Mouse (Mus musculus) brain, embryonic 14.5 days (tissue): ENCODE results near the gene Oca2. TPM values are rescaled to one million over a fixed set of nuclear protein-coding genes. Genes with fewer than 3 reads are reported as not detected.

Source experiments
- DNase-seq: peaks from one replicate; pipeline ENCODE4 v3.0.0-alpha.2; 2011; ENCODE audit warnings: low read depth
- CTCF ChIP-seq: fragments of 200-500 bp; IDR thresholded peaks from 2 replicates; pipeline ENCODE4 v1.5.1; 2012; ENCODE audit warnings: inconsistent platforms, mild to moderate bottlenecking, moderate library complexity, borderline replicate concordance; ENCODE audit not compliant: insufficient read depth, insufficient read length; ENCODE audit errors: extremely low read depth
- POLR2A ChIP-seq: fragments of 200-500 bp; IDR thresholded peaks from 2 replicates; pipeline ENCODE4 v1.6.1; 2012; ENCODE audit warnings: mild to moderate bottlenecking, inconsistent platforms, borderline replicate concordance; ENCODE audit not compliant: poor library complexity, insufficient read depth, insufficient read length, severe bottlenecking; ENCODE audit errors: extremely low read depth
- polyA plus RNA-seq: library from polyadenylated mRNA; depleted of rRNA; stranded (reverse); fragments of >200 nt; gene quantifications from 2 replicates; pipeline ENCODE4 v1.2.3, GENCODE M21; 2012

Gene Oca2
- polyA plus RNA-seq, 1 experiment = 0.67 TPM

DNA sequence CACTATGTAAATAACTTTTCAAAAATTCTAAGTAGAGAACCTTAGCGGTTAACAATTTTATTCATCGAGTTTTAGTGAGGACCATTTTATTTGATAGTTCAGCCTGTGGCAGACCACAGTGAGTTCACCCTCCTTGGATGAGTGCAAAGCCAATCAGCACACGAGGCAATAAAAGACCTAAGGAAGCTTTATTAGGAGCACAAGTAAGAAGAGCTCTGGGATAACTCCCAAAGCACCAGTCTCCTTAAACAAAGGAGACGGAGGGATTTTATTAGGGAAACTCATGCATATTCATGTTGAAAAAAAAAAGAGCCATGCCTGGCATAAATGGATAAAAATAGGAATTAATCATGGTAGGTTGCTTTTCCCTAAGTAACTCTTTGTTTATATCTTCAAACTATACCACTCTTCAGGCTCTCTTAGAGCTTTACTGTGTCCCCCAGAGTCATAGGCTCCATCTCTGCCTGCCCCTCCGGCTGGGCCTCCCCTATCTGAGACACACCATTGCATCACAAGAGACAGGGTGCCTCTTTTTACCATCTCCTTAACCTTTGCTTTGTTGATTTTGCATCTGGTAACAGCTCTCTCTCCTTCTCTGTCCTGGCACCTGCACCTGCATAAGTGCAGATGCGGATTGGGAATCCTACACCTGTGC lies 178.7 kb downstream of the Oca2 start:
- peak; percentile 78 for DNase-seq
- TF ChIP-seq POLR2A (no peak), CTCF (no peak)

DNA sequence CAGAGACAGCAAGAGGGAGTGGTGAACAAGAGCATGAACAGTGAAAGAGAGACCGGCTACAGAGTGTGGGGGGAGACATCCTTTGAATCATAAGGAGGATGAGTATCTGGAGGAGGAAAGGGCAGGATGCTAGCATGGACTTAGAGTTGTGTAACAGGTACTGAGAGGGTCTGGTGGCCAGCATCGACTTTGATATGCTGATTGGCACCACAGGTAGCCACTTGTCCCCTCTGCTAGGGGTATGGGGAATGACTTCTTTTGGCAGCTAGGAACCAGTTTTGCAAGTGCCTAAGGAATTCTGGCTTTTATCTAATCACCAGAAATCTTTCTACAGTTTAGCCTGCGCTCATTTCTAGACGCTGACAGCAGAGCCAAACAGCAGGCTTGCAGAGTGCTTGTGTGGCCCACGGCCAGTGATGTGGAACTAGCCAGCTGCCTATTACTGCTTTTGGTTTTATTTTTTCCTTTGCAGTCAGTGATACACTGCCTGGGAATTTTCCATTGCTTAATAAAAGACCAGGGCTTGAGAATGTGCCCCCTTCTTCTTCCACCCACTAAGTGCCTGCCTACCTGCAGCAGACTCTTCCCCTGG lies 179.8 kb downstream of the Oca2 start:
- peak; percentile 61 for DNase-seq
- TF ChIP-seq CTCF (no peak), POLR2A (no peak)

DNA sequence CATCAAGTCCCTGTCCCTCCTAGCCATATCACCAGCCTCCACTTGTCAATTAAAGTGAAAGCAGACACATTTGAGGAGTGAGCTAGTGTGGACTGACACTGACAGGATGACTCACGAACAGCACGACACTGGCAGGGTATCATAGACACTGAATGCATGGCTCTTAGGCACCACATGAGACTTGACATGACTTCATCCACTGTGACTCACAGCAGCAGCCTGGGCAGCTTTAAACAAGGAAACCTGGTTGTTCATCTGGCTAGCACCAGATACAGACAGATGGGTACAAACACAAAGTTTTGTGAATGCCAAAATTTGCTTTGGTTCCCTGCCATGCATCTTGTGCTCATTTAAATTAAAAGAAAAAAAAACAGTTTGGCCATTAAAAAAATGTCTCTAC lies 182.4 kb downstream of the Oca2 start:
- TF ChIP-seq POLR2A (no peak), CTCF (no peak)
- DNase-seq = peak; percentile 64

DNA sequence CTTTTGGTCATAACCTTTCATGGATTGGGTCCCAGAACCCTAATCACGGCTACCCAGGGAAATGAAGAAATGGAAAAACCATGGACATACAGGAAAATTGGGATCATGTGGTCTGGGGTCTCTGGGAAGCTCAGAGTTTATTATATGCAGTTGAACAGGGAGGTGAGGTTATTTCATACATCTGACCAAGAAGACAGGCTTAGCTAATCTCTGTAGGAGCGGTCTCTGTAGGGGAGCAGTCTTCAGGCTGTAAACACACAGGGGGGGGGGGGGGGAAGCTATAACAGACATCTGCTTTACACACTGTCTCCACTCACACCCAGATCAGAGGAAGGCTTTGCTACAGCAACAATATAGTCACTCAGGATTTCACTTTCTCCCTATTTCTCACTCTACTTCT lies 184.0 kb downstream of the Oca2 start:
- no peak for DNase-seq
- TF ChIP-seq CTCF = no peak
- no peak for TF ChIP-seq POLR2A

DNA sequence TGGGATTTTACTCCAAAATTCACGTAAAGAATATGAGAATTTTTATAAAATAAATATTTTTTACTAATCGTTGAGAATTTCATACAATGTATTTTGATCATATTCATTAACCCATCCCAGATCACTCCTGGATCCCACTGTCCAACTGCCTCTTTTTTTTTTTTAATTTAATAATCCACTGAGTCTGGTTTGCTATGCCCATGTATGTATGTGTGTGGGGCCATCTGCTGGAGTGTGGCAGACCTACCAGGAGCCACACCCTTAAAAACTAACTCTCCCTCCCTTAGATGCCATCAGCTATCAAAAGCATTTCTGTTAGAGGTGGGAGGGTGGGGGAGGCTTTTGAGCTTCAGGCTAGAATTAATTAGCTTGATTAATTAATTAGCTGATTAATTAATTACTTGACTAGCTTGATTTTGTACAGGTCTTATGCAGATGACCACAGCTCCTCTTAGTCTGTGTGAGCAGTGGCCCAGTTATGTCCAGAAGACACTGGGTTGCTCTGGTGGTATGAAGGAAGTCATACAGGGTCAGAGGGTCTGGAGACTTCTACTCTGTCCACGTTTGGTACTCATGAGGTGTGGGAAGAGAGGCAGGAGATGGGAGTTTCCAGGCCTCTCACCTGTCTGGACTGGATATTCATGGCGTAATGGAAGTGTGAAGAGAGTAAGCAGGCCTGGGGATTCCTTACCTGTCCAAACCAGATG lies 221.4 kb downstream of the Oca2 start:
- TF ChIP-seq POLR2A = no peak
- TF ChIP-seq CTCF = peak; percentile 15; the same call in 1 of the 2 replicates

DNA sequence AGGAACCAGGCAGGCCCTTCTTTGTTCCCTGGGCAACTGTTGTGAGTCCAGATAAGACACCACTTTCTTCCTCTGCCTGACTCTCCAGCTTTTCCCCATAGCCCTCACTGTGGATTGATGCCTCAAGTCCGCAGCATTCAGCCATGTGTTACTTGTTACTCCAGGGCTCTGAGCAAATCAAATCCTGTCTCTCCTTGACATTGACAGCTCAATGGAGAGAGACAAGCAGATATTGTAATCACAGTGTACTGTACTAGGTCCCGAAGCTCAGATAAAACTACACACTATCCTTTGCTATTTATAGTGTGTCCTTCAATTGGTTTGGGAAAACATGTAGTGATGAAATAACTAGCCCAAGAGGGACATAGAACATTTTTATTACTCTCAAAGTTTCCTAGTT lies 258.7 kb downstream of the Oca2 start:
- no peak for DNase-seq
- TF ChIP-seq POLR2A = no peak
- no peak for TF ChIP-seq CTCF

More for the DNA sequence above, 221.4 kb downstream of the Oca2 start:
- peak; percentile 3 for DNase-seq

DNA sequence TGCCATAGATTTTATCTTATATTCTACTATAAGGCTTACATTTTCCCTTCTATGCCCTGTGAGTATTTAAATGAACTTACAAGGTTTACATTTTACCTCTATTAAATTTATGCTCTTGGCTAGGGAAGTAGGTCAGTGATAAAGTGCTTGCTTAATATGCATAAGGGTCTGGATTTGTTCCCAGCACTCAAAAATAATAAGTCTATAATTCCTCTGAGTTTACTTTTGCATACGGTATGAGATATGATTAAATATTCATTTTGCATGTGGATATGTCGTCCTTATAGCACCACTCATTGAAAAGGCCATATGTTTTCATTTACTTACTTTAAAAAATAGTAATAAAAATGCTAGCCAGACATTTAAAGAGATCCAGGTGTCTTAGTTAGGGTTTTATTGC lies 259.8 kb downstream of the Oca2 start:
- DNase-seq = no peak
- no peak for TF ChIP-seq POLR2A
- TF ChIP-seq CTCF = no peak

DNA sequence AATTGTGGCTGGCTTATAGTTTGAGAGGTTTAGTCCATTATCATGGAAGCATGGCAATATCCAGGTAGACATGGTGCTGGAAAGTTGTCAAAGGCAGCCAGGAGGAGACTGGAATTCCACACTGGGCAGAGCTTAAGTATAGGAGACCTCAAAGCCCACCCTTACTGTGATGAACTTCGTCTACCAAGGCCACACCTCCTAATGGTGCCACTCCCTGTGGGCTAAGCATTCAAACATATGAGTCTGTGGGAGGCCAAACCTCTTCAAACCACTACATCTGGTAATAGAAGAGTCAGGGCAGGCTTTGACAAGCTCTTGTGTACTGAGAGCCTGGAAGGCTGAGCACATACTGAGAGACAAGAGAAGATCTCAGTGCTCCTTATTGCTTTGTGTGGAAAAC lies 260.2 kb downstream of the Oca2 start:
- TF ChIP-seq POLR2A = no peak
- DNase-seq = no peak

DNA sequence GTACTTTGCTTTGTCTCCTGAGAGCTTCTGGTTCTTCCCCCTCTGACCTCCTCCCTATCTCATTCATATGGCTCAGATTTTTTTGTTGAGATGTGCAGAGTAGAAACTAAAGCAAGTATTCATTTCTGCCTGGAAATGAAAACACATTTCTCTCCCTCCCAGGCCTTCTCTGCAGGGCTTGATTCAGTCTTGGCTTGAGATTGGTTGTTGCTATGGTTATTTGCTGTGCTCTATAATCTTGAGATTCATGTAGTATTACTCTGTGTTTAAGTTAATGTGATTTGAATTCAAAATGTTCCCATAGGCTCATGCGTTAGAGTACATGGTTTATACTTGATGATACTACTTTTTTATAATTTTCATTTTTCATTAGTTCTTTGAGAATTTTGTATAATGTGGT lies 260.9 kb downstream of the Oca2 start:
- peak; percentile 46 for DNase-seq

DNA sequence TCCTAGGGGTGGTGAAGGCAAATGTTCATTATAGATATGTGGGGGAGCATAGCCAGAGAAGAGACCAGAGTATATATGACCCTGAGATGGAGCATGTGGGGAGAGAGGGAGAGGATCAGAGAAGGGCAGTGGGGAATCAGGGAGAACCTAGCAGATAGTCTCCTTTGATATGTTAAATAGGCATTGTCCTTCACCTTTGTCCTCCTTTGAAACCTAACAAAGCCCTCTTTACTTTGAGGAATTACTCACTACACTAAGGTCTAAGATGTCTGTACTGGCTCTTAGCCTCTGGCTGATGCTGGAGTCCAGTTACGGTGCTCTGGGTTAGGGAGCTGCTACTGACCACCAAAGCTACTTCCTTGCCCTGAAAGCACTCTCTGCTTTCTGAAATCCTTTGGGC lies 279.0 kb downstream of the Oca2 start:
- TF ChIP-seq CTCF (no peak), POLR2A (no peak)
- no peak for DNase-seq

More for the DNA sequence above, 260.9 kb downstream of the Oca2 start:
- TF ChIP-seq POLR2A (no peak), CTCF (no peak)

DNA sequence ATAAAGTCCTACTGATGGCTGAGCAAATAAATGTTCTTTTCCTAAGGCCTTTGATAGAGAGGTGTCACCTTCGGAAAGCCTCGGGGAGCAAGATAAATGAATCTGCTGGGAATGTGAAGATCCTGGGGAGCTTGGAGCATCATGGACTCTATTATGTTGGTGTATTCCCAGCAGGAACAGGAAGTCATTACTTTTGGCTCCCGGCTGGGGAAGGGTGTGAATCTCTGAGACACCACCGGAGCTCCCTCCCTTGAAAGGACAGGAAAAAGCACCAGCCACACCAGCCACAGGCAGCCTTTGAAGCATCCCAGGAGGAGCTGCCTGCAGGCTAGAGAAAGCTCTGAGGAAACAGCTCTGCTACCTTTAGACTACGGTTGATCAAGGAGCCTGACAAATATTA lies 280.2 kb downstream of the Oca2 start:
- TF ChIP-seq POLR2A (no peak), CTCF (no peak)
- peak; percentile 15 for DNase-seq

DNA sequence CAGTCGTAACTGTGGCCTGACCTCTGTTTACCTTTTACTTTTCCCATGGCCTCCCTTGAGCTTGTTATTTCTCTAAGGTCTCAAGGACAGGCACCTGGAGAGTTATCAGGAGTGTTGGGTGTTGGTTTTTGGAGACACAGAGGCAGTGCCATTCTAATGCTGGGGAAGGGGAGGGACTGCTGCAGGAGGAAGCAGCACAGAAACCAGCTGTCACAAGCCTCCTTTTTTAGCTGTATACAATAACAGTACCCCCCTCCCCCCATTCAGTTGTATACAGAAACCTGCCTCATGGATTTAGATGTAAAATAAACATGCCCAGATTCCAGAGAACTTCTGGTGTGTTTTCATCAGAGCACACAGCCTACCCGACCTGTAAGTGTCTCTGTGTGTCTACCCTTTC lies 295.3 kb downstream of the Oca2 start:
- TF ChIP-seq POLR2A = no peak
- no peak for TF ChIP-seq CTCF
- DNase-seq = no peak

DNA sequence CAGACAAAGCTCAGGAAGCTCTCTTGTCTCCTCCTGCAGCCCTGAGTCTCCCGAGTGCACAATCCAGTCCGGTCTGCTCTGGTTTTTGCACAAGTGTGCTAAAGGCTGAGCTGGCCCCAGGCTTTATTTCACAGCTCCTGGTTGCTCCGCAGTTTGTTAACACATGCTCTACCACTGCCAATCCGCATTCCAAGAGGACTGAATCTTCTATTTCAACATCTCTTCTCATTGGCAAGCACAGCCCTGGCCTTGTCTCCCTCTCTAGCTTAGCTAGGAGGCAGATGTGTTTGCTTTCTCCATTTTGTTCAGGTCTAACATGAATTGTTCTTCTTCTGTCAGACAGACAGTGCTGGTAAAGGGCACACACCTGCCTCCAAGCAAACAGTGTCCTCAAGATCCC lies 309.7 kb downstream of the Oca2 start:
- peak; percentile 11 for DNase-seq
- TF ChIP-seq POLR2A = no peak
